Mouse (Mus musculus) CH12.LX (cell line): ENCODE measurements around the gene Gm49333. TPM values are rescaled to one million over a fixed set of nuclear protein-coding genes. Genes with fewer than 3 reads are reported as not detected.

ENCODE experiments used
- DNase-seq: peaks from one replicate; pipeline ENCODE4 v3.0.0-alpha.2; 2013; ENCODE audit errors: extremely low read depth
- H3K27ac ChIP-seq: 2 replicates; pipeline ENCODE4 v1.5.1; 2012; ENCODE audit warnings: low read depth, mild to moderate bottlenecking, control low read depth, moderate library complexity; ENCODE audit not compliant: insufficient read depth
- H3K27me3 ChIP-seq: replicated peaks from 2 replicates; pipeline ENCODE3; 2012; ENCODE audit warnings: inconsistent platforms
- H3K36me3 ChIP-seq, 2 experiments: replicated peaks in 1 of 2; 2 replicates each; pipeline versions ENCODE3 to v1.6.1; 2012; ENCODE audit warnings: inconsistent platforms in 1 of 2, low read length in 1 of 2, mild to moderate bottlenecking in 1 of 2, mixed read lengths in 1 of 2, moderate library complexity in 1 of 2; ENCODE audit not compliant: control insufficient read depth in 1 of 2, insufficient read depth in 1 of 2
- H3K4me1 ChIP-seq, 2 experiments: 2 replicates each; pipeline ENCODE4 v1.6.1; 2012; ENCODE audit warnings: inconsistent platforms in 1 of 2, moderate library complexity in 1 of 2; ENCODE audit not compliant: insufficient read depth in 2 of 2, control insufficient read depth in 1 of 2
- H3K4me2 ChIP-seq: 2 replicates; pipeline ENCODE4 v1.6.1; 2012; ENCODE audit warnings: low read depth, mild to moderate bottlenecking, control low read depth; ENCODE audit not compliant: poor library complexity, insufficient read depth, severe bottlenecking
- H3K4me3 ChIP-seq, 3 experiments: fragments of 150-350 bp in 1 of 3; sonication (generic) in 1 of 3; replicated peaks in 1 of 3; 2 replicates each; pipeline versions ENCODE3 to v1.5.1; 2011 to 2012; ENCODE audit warnings: low read depth in 2 of 3, low read length in 2 of 3, mild to moderate bottlenecking in 2 of 3, moderate library complexity in 2 of 3, control low read depth in 1 of 3, improper control_type of control experiment in 1 of 3, inconsistent platforms in 1 of 3, mixed read lengths in 1 of 3; ENCODE audit not compliant: poor library complexity in 1 of 3
- H3K79me2 ChIP-seq: replicated peaks from 2 replicates; pipeline ENCODE4 v1.6.1; 2012; ENCODE audit warnings: mild to moderate bottlenecking, moderate library complexity; ENCODE audit not compliant: control insufficient read depth, poor library complexity, insufficient read depth, severe bottlenecking; ENCODE audit errors: extremely low read depth
- H3K9ac ChIP-seq: 2 replicates; pipeline ENCODE4 v1.6.1; 2012; ENCODE audit warnings: low read depth, mild to moderate bottlenecking, control low read depth, moderate library complexity; ENCODE audit not compliant: insufficient read depth
- H3K9me3 ChIP-seq: replicated peaks from 2 replicates; pipeline ENCODE3; 2012; ENCODE audit warnings: low read length, inconsistent platforms, mixed read lengths
- CHD1 ChIP-seq: IDR thresholded peaks from 2 replicates; pipeline ENCODE4 v1.6.1; 2012; ENCODE audit warnings: low read depth, low read length, improper control_type of control experiment, inconsistent platforms
- CTCF ChIP-seq, 2 experiments: IDR thresholded peaks in 1 of 2; conservative IDR thresholded peaks in 1 of 2; 2 replicates each; pipeline ENCODE4 v1.5.1; 2011 to 2012; ENCODE audit warnings: low read depth in 2 of 2, low read length in 2 of 2, improper control_type of control experiment in 1 of 2, inconsistent platforms in 1 of 2, mild to moderate bottlenecking in 1 of 2, moderate library complexity in 1 of 2
- ELF1 ChIP-seq: IDR thresholded peaks from 2 replicates; pipeline ENCODE4 v1.6.1; 2014; ENCODE audit warnings: low read depth, mild to moderate bottlenecking, inconsistent platforms, low read length, improper control_type of control experiment
- ETS1 ChIP-seq: conservative IDR thresholded peaks from 2 replicates; pipeline ENCODE4 v1.6.1; 2012; ENCODE audit warnings: low read depth, mild to moderate bottlenecking, inconsistent platforms, low read length, improper control_type of control experiment, moderate library complexity
- IRF4 ChIP-seq: IDR thresholded peaks from 2 replicates; pipeline ENCODE4 v1.6.1; 2014; ENCODE audit warnings: low read depth, mild to moderate bottlenecking, inconsistent platforms, low read length, improper control_type of control experiment
- JUND ChIP-seq: conservative IDR thresholded peaks from 2 replicates; pipeline ENCODE4 v1.6.1; 2011; ENCODE audit warnings: low read depth, low read length, improper control_type of control experiment
- KAT2A ChIP-seq: IDR thresholded peaks from 2 replicates; pipeline ENCODE4 v1.6.1; 2012; ENCODE audit warnings: low read length, improper control_type of control experiment, inconsistent platforms; ENCODE audit not compliant: insufficient replicate concordance
- MAFK ChIP-seq: IDR thresholded peaks from 2 replicates; pipeline ENCODE4 v1.6.1; 2011; ENCODE audit warnings: low read length, improper control_type of control experiment; ENCODE audit not compliant: insufficient replicate concordance
- MEF2A ChIP-seq: IDR thresholded peaks from 2 replicates; pipeline ENCODE4 v1.6.1; 2014; ENCODE audit warnings: low read depth, mild to moderate bottlenecking, inconsistent platforms, low read length, improper control_type of control experiment, borderline replicate concordance
- MXI1 ChIP-seq: IDR thresholded peaks from 2 replicates; pipeline ENCODE4 v1.6.1; 2011; ENCODE audit warnings: mild to moderate bottlenecking, low read depth, low read length, improper control_type of control experiment
- NELFE ChIP-seq: IDR thresholded peaks from 2 replicates; pipeline ENCODE4 v1.6.1; 2011; ENCODE audit warnings: low read depth, low read length, improper control_type of control experiment
- PAX5 ChIP-seq: IDR thresholded peaks from 2 replicates; pipeline ENCODE4 v1.6.1; 2012; ENCODE audit warnings: low read length, inconsistent platforms, mixed read lengths
- POLR2A ChIP-seq: IDR thresholded peaks from 2 replicates; pipeline ENCODE4 v1.6.1; 2011; ENCODE audit warnings: low read depth, mild to moderate bottlenecking, improper control_type of control experiment, low read length
- POLR2AphosphoS2 ChIP-seq: IDR thresholded peaks from 2 replicates; pipeline ENCODE4 v1.6.1; 2011; ENCODE audit warnings: low read depth, low read length, improper control_type of control experiment
- SIN3A ChIP-seq: IDR thresholded peaks from 2 replicates; pipeline ENCODE4 v1.6.1; 2012; ENCODE audit warnings: low read length, improper control_type of control experiment, inconsistent platforms
- SMC3 ChIP-seq: IDR thresholded peaks from 2 replicates; pipeline ENCODE4 v1.6.1; 2011; ENCODE audit warnings: low read depth, low read length, improper control_type of control experiment
- UBTF ChIP-seq: IDR thresholded peaks from 2 replicates; pipeline ENCODE4 v1.6.1; 2012; ENCODE audit warnings: low read depth, mild to moderate bottlenecking, inconsistent platforms, low read length, improper control_type of control experiment, moderate library complexity
- USF2 ChIP-seq: conservative IDR thresholded peaks from 2 replicates; pipeline ENCODE4 v1.6.1; 2011; ENCODE audit warnings: low read depth, low read length, improper control_type of control experiment
- dilution Hi-C: fragments of 300-500 bp; cut with MboI; formaldehyde crosslinking; loops from 2 replicates; pipeline ENCODE4 v1.14.3; 2020; ENCODE audit warnings: low sequenced_read_pairs; ENCODE audit not compliant: extremely low pct_unique_long_range_greater_than_20kb, extremely low pct_ligation_motif_present
- in situ Hi-C: fragments of 300-500 bp; cut with MboI; formaldehyde crosslinking; loops from 3 replicates; pipeline ENCODE4 v1.14.3; 2019; ENCODE audit warnings: low sequenced_read_pairs, low pct_ligation_motif_present, low pct_unique_long_range_greater_than_20kb, mixed read lengths
- polyA plus RNA-seq: library from polyadenylated mRNA; unstranded; fragments of >175 nt; gene quantifications from 2 replicates; pipeline ENCODE4 v1.2.1, GENCODE M21; 2012; ENCODE audit warnings: low read depth; ENCODE audit not compliant: insufficient read length
- total RNA-seq, 2 experiments: library from RNA; depleted of rRNA; stranded (reverse); fragments of 300-350 nt in 1 of 2; fragments of >200 nt in 1 of 2; gene quantifications; 2 replicates each; pipeline ENCODE4 v1.2.3; 2012 to 2014

Gm49333 gene
- total and polyA plus RNA-seq, 3 experiments, result not detected

DNA sequence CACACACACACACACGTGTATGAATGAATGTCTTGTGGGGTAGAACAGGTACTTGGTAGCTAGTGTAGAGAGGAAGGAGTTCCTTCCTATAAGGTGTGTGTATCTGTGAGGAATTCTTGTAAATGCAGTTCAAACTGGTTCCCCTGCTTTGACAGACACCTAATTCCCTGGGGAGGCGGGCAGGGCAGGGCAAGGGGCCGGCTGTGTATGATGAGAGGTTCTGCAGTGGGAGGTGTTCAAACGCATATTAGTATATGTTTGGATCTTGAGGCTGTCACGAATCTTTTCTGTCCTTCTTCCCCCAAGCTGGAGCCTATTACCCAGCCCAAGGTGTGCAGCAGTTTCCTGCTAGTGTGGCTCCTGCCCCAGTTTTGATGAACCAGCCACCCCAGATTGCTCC is 66.0 kb downstream of the Gm49333 start:
- H3K27me3 ChIP-seq, result no peaks in the 10 kb centered on the region
- no peak overlapping the region for H3K4me2 ChIP-seq
- dilution Hi-C loops, result no loop called here
- no peak overlapping the region for H3K27ac ChIP-seq
- in situ Hi-C loops, result no loop called here
- peaks cover 11 to 42% of the 10 kb centered on the region in 2 experiments for H3K4me1 ChIP-seq
- no peak for DNase-seq
- peaks cover 61% of the 10 kb centered on the region for H3K79me2 ChIP-seq
- TF ChIP-seq NELFE (no peak), USF2 (no peak), IRF4 (no peak), CTCF (conservative IDR thresholded peaks at IDR 0.05 in 1 of 2, IDR thresholded peaks at IDR 0.05 in 1 of 2; ENCODE audit: low read depth in 2 of 2, low read length in 2 of 2) (no peak), MAFK (no peak), PAX5 (no peak), ELF1 (no peak), KAT2A (no peak), JUND (no peak), MXI1 (no peak), POLR2AphosphoS2 (no peak)
- TF ChIP-seq, all 38 proteins: peak for 0
- Histone ChIP-seq H3K36me3 (peaks cover 76 to 85% of the 10 kb centered on the region in 2 experiments), H3K9me3 (no peaks in the 10 kb centered on the region), H3K4me3 (no peak overlapping the region), H3K9ac (no peak overlapping the region)

DNA sequence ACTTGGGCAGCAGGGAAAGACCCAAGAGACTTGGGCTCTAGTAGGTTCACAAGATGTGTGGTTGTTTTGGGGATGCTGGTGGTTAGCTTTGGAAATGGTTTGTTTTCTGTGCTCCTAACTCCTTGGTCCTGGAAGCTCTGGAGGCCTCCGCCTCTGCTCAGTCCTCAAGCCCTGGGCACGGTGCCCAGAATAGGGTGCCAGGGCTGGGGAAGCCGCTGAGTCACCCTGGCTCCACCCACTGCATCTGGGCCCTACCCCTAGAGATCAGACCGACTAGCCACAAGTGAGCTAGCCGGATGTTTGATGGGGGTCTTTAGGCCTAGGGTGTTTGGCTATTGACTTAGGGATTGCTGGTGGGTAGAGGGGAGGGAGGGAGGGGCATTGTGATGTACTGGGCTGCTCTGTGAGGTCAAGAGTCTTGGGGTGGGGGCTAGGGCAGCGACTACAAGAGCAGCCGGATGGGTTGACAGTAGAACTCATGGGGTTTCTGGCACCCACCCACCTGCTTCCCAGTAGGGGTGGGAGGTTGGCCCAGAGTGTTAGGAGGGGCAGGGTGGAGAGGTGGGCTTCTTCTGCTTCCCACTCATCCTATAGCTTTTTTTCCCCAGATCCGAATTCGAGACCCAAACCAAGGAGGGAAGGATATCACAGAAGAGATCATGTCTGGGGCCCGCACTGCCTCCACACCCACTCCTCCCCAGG is 66.7 kb downstream of the Gm49333 start:
- Histone ChIP-seq H3K4me2 (no peak overlapping the region), H3K79me2 (peaks cover 60% of the 10 kb centered on the region), H3K4me1 (peaks cover 11 to 42% of the 10 kb centered on the region in 2 experiments), H3K4me3 (no peak overlapping the region), H3K9me3 (no peaks in the 10 kb centered on the region), H3K27me3 (no peaks in the 10 kb centered on the region), H3K36me3 (peaks cover 82 to 92% of the 10 kb centered on the region in 2 experiments), H3K9ac (no peak overlapping the region), H3K27ac (no peak overlapping the region)
- dilution Hi-C loops (no loop called here), in situ Hi-C loops (no loop called here)
- TF ChIP-seq MEF2A (no peak), PAX5 (no peak), SMC3 (no peak), SIN3A (no peak), POLR2A (no peak), ETS1 (no peak), UBTF (no peak), CHD1 (no peak), USF2 (no peak)
- no peak for DNase-seq
